Mouse (Mus musculus) forebrain, embryonic 11.5 days (tissue): ENCODE data around the gene 4930402K13Rik. TPM values are rescaled to one million over a fixed set of nuclear protein-coding genes. Genes with fewer than 3 reads are reported as not detected.

ENCODE experiments used
- ATAC-seq: fragments of 200-750 bp; cut with Nextera tagmentation; replicated peaks from 2 replicates; pipeline ENCODE4 v1.8.0; 2017; ENCODE audit warnings: moderate TSS enrichment; ENCODE audit not compliant: low FRiP score
- DNase-seq: peaks from one replicate; pipeline ENCODE4 v3.0.0-alpha.2; 2017; ENCODE audit warnings: low spot score
- H3K27ac ChIP-seq: fragments of 300-500 bp; sonication (generic); 2 replicates; pipeline ENCODE4 v1.5.1; 2014; ENCODE audit warnings: low read depth, low read length
- H3K27me3 ChIP-seq: fragments of 300-500 bp; sonication (generic); 2 replicates; pipeline ENCODE4 v1.6.1; 2014; ENCODE audit warnings: mild to moderate bottlenecking, low read length, mixed read lengths; ENCODE audit not compliant: control insufficient read depth, insufficient read depth
- H3K36me3 ChIP-seq: fragments of 300-500 bp; sonication (generic); 2 replicates; pipeline ENCODE4 v1.6.1; 2014; ENCODE audit warnings: mild to moderate bottlenecking, low read length, moderate library complexity, mixed read lengths; ENCODE audit not compliant: control insufficient read depth, insufficient read depth
- H3K4me1 ChIP-seq: fragments of 300-500 bp; sonication (generic); replicated peaks from 2 replicates; pipeline ENCODE4 v1.6.1; 2014; ENCODE audit warnings: low read length, mixed read lengths; ENCODE audit not compliant: control insufficient read depth, insufficient read depth
- H3K4me2 ChIP-seq: fragments of 300-500 bp; sonication (generic); 2 replicates; pipeline ENCODE4 v1.6.1; 2014; ENCODE audit warnings: low read depth, mild to moderate bottlenecking, low read length, moderate library complexity, mixed read lengths; ENCODE audit not compliant: severe bottlenecking
- H3K4me3 ChIP-seq: fragments of 300-500 bp; sonication (generic); 2 replicates; pipeline ENCODE4 v1.5.1; 2014; ENCODE audit warnings: low read depth, low read length
- H3K9ac ChIP-seq: fragments of 300-500 bp; sonication (generic); 2 replicates; pipeline ENCODE4 v1.6.1; 2014; ENCODE audit warnings: low read length
- H3K9me3 ChIP-seq: fragments of 300-500 bp; sonication (generic); 2 replicates; pipeline ENCODE4 v1.6.1; 2016; ENCODE audit warnings: low read length, mixed read lengths; ENCODE audit not compliant: control insufficient read depth
- WGBS: fragments of 180-500 bp; shearing (Covaris S2); extraction: QIAGEN DNeasy Blood & Tissue Kit; methylation state at CpG from one replicate; pipeline ENCODE4 v1.1.7; 2014; 5-methylcytosine and 5-hydroxymethylcytosine counted together
- polyA plus RNA-seq: library from polyadenylated mRNA; unstranded; fragments of >200 nt; fragmentation: Nextera tagmentation; extraction: Ambion mirVana; gene quantifications from 2 replicates; pipeline ENCODE4 v1.2.1, GENCODE M21; 2014

Gene 4930402K13Rik
- polyA plus RNA-seq, 1 experiment from 2014 or later, result not detected

DNA sequence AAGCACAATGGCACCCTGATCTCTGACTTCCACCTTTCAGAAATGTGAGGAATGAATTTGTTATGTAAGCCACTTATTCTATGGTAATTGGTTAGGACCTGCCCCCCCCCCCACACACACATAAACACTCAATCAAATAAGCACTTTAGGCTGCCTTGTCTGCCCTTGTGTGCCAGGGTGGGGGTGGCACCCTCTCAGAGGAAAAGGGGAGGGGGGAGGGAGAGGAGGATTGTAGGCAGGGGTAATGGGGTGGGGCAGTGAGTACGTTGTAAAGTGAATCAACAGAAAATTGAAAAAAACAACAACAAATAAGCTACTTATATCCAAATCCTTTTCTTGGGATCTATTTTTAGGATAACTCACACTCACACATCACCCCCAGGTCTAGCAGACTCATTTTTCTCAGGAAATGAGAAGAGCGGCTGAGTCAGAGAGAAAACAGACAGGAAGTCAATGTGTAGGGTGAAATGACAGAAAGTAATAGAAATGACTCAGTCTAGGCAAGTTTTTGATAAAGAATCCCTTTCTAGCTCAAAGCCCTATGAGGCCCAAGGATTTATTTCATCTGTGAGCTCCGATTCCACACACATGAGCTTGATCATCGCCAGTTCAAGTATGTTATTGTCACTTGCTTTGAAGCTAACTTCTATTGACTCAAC, 35.1 kb downstream of the 4930402K13Rik start:
- no peak overlapping the region for H3K4me2 ChIP-seq
- ATAC-seq (no peak), DNase-seq (no peak)
- H3K9me3 ChIP-seq, result no peaks in the 10 kb centered on the region
- H3K27ac ChIP-seq, result no peak overlapping the region
- H3K4me3 ChIP-seq, result no peak overlapping the region
- WGBS, result 88% methylated on average over 4 of the region's 4 CpGs
- no peak overlapping the region for H3K9ac ChIP-seq
- no peaks in the 10 kb centered on the region for H3K4me1 ChIP-seq
- no peaks in the 10 kb centered on the region for H3K36me3 ChIP-seq
- H3K27me3 ChIP-seq, result no peaks in the 10 kb centered on the region

DNA sequence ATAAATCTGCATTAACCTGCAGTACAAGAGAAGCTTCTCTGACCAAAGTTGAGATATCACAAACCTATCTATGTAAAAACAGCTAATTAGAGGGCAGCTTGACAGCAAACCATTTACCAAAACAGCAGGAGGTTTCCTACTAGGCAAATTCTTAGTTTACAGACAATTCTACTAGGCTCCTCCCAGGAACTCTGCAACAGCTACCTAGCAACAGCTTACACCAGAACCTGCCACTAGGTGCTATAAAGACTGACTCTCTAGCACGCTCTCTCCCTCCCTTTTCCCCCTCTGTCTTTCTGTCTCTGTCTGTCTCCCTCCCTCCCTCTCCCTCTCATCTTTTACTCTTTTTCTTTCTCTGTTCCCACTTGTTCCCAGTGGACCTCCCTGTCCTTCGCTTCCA, 38.3 kb downstream of the 4930402K13Rik start:
- no peak overlapping the region for H3K27ac ChIP-seq
- H3K4me3 ChIP-seq, result no peak overlapping the region
- no peak overlapping the region for H3K4me2 ChIP-seq
- H3K36me3 ChIP-seq, result no peaks in the 10 kb centered on the region
- no peaks in the 10 kb centered on the region for H3K27me3 ChIP-seq
- ATAC-seq (no peak), DNase-seq (no peak)
- WGBS, result 45% methylated on average over 2 of the region's 2 CpGs
- no peaks in the 10 kb centered on the region for H3K4me1 ChIP-seq
- H3K9me3 ChIP-seq, result no peaks in the 10 kb centered on the region
- H3K9ac ChIP-seq, result no peak overlapping the region

Other genes with a start within 250 kb of the 4930402K13Rik start
- not detected in 2 replicates for gene Gm5751, start 230.3 kb upstream of the 4930402K13Rik start, polyA plus RNA-seq
- gene B630019K06Rik, start 212.2 kb upstream of the 4930402K13Rik start, polyA plus RNA-seq, result 6.3 and 7.1 TPM in 2 replicates
- not detected in 2 replicates for gene Fthl17b, start 141.6 kb upstream of the 4930402K13Rik start, polyA plus RNA-seq
- gene Fthl17c, start 128.0 kb upstream of the 4930402K13Rik start, polyA plus RNA-seq, result not detected in 2 replicates
- gene Fthl17d, start 117.8 kb upstream of the 4930402K13Rik start, polyA plus RNA-seq, result not detected in 2 replicates
- gene Fthl17e, start 71.1 kb upstream of the 4930402K13Rik start, polyA plus RNA-seq, result not detected in 2 replicates
- gene Fthl17f, start 41.5 kb upstream of the 4930402K13Rik start, polyA plus RNA-seq, result not detected in 2 replicates
- gene Lancl3, start 95.3 kb downstream of the 4930402K13Rik start, polyA plus RNA-seq, result 0.55 and 0.75 TPM in 2 replicates
- gene Gm14862, start 152.3 kb downstream of the 4930402K13Rik start, polyA plus RNA-seq, result not detected in 2 replicates
- 3.9 and 4.7 TPM in 2 replicates for gene Xk, start 168.2 kb downstream of the 4930402K13Rik start, polyA plus RNA-seq
- gene H2al1m, start 179.2 kb downstream of the 4930402K13Rik start, polyA plus RNA-seq, result not detected in 2 replicates
- not detected in 2 replicates for gene H2al1k, start 246.1 kb downstream of the 4930402K13Rik start, polyA plus RNA-seq